Mouse (Mus musculus) forebrain, postnatal 0 days (tissue): ENCODE results near the gene Gm20662. TPM values are rescaled to one million over a fixed set of nuclear protein-coding genes. Genes with fewer than 3 reads are reported as not detected.
A peak's percentile ranks its signal among the peaks of the same experiment; 100 is the strongest.

Source experiments
- ATAC-seq: fragments of 200-750 bp; cut with Nextera tagmentation; 2 replicates; pipeline ENCODE4 v1.8.0; 2017; ENCODE audit warnings: mild to moderate bottlenecking, moderate library complexity
- DNase-seq: peaks from one replicate; pipeline ENCODE4 v3.0.0-alpha.2; 2015
- H3K27ac ChIP-seq: fragments of 300-500 bp; sonication (generic); 2 replicates; pipeline ENCODE4 v1.5.1; 2014; ENCODE audit warnings: low read depth, mild to moderate bottlenecking, antibody characterized with exemption, low read length, moderate library complexity, mixed read lengths
- H3K27me3 ChIP-seq: fragments of 300-500 bp; sonication (generic); 2 replicates; pipeline ENCODE4 v1.6.1; 2014; ENCODE audit warnings: mild to moderate bottlenecking, low read length, mixed read lengths; ENCODE audit not compliant: insufficient read depth
- H3K36me3 ChIP-seq: fragments of 300-500 bp; sonication (generic); 2 replicates; pipeline ENCODE4 v1.6.1; 2014; ENCODE audit warnings: mild to moderate bottlenecking, moderate library complexity; ENCODE audit not compliant: insufficient read depth
- H3K4me1 ChIP-seq: fragments of 300-500 bp; sonication (generic); 2 replicates; pipeline ENCODE4 v1.6.1; 2014; ENCODE audit warnings: antibody characterized with exemption; ENCODE audit not compliant: insufficient read depth
- H3K4me2 ChIP-seq: fragments of 300-500 bp; sonication (generic); 2 replicates; pipeline ENCODE4 v1.6.1; 2014; ENCODE audit warnings: low read depth, mild to moderate bottlenecking, moderate library complexity
- H3K4me3 ChIP-seq: fragments of 300-500 bp; sonication (generic); 2 replicates; pipeline ENCODE4 v1.5.1; 2014; ENCODE audit warnings: low read depth, low read length, mixed read lengths
- H3K9ac ChIP-seq: fragments of 300-500 bp; sonication (generic); 2 replicates; pipeline ENCODE4 v1.6.1; 2014; ENCODE audit warnings: mild to moderate bottlenecking
- H3K9me3 ChIP-seq: fragments of 300-500 bp; sonication (generic); 2 replicates; pipeline ENCODE4 v1.6.1; 2016; ENCODE audit warnings: low read length
- CTCF ChIP-seq: sonication (generic); IDR thresholded peaks from 2 replicates; pipeline ENCODE4 v1.5.1; 2016; ENCODE audit warnings: antibody characterized with exemption, control low read depth, low read depth
- WGBS: fragments of 180-500 bp; shearing (Covaris S2); extraction: QIAGEN DNeasy Blood & Tissue Kit; methylation state at CpG from one replicate; pipeline ENCODE4 v1.1.7; 2014; 5-methylcytosine and 5-hydroxymethylcytosine counted together
- polyA plus RNA-seq: library from polyadenylated mRNA; unstranded; fragments of >200 nt; fragmentation: Nextera tagmentation; extraction: Ambion mirVana; gene quantifications from 2 replicates; pipeline ENCODE4 v1.2.1, GENCODE M21; 2015
- total RNA-seq: library from RNA; depleted of rRNA; stranded (reverse); fragments of >200 nt; gene quantifications from 2 replicates; pipeline ENCODE4 v1.2.3, GENCODE M21; 2014

Gm20662 gene
- total and polyA plus RNA-seq, 2 experiments from 2014 or later = 7.9 TPM; not detected in 1

- TF ChIP-seq CTCF = no peak
These were observed 52.9 kb downstream of the Gm20662 start, which contains the start of gene Gmppb for GRCm38 (mm10) chr9:108049016-108049455. TSS of gene Gmppb (plus strand) at chr9:108049242.

GRCm38 (mm10) chr9:108049561-108050251 is 53.6 kb downstream of the Gm20662 start:
- Histone ChIP-seq H3K27me3 (no peaks in the 10 kb centered on the region), H3K4me2 (peak overlapping the region; percentile 61), H3K9me3 (no peaks in the 10 kb centered on the region), H3K4me3 (peak overlapping the region; percentile 81), H3K27ac (peak overlapping the region; percentile 24; the same call in 1 of the 2 replicates), H3K36me3 (peaks cover 57% of the 10 kb centered on the region), H3K9ac (peak overlapping the region; percentile 53), H3K4me1 (no peaks in the 10 kb centered on the region)
- ATAC-seq (no peak; the same call in 1 of the 2 replicates), DNase-seq (no peak)
- TF ChIP-seq CTCF = no peak
- WGBS = 46% methylated on average over 15 of the region's 15 CpGs

More at GRCm38 (mm10) chr9:108049016-108049455, 52.9 kb downstream of the Gm20662 start, which contains the start of gene Gmppb:
- ATAC-seq (peak; percentile 98), DNase-seq (peak; percentile 98)
- peaks cover 52% of the 10 kb centered on the region for H3K36me3 ChIP-seq
- H3K4me2 ChIP-seq = peak within 1 kb of the TSS; percentile 61
- under 1% methylated on average over 37 of the region's 39 CpGs for WGBS
- H3K9ac ChIP-seq = peak within 1 kb of the TSS; percentile 53
- no peaks in the 10 kb centered on the region for H3K4me1 ChIP-seq
- H3K4me3 ChIP-seq = peak within 1 kb of the TSS; percentile 81
- H3K27me3 ChIP-seq = no peaks in the 10 kb centered on the region
- H3K9me3 ChIP-seq = no peaks in the 10 kb centered on the region
- H3K27ac ChIP-seq = peak within 1 kb of the TSS; percentile 24; the same call in 1 of the 2 replicates

DNA sequence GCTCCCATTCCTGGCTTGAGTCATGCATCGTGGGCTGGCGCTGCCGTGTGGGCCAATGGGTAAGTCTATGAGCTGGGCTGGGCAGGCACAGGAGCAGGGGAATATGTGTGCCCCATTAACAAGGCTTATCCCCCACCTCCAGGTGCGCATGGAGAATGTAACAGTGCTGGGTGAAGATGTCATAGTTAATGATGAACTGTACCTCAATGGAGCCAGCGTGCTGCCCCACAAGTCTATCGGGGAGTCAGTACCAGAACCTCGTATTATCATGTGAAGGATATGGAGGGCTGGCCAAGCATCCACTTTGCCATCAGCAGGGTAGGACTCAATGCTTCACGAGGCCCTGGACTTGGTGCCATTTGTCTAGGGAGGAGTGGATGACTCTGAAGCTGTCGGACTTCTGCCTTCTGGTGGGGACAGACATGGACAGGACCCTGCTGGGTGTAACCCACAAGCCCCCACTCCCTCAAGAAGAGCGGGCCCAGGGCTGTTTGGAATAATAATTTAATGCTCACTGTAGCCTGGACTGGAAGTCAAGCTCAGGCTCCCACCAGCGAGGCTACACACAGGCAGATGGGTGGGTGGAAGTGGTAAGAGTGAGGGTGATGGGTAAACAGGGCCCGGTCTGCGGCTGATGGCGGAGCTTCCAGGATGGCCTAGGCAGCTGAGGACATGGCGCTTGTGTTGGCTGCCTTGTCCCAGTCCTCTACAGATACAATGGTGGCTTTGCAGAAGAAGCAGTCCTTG is 55.2 kb downstream of the Gm20662 start:
- Histone ChIP-seq H3K36me3 (peaks cover 57% of the 10 kb centered on the region), H3K9me3 (no peaks in the 10 kb centered on the region), H3K27me3 (no peaks in the 10 kb centered on the region), H3K4me3 (no peak overlapping the region), H3K4me1 (no peaks in the 10 kb centered on the region), H3K4me2 (no peak overlapping the region), H3K9ac (no peak overlapping the region), H3K27ac (no peak overlapping the region)
- TF ChIP-seq CTCF = no peak
- DNase-seq = no peak
- WGBS = 95% methylated on average over 15 of the region's 15 CpGs
- no peak for ATAC-seq

- peaks cover 57% of the 10 kb centered on the region for H3K36me3 ChIP-seq
- 81% methylated on average over 4 of the region's 4 CpGs for WGBS
These were observed 55.7 kb downstream of the Gm20662 start for GRCm38 (mm10) chr9:108051931-108052220.

DNA sequence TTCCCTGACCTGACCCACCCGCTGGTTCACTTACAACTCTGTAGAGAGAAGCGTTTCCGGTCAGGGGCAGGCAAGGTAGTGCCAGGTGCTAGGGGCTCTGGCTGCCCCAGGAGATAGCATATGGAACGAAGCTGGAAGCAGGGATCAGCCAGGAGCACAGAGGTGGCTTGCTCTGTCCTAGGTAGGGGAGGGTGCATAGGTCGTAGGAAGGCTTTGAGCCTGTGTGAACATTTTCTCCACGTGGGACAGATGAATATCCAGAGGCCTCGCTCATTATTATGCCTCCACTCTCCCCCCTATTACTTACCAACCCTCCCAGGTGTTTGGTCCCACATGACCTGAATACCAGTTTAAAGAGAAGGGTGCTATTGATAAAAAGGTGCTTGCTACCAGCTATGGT is 56.3 kb downstream of the Gm20662 start:
- ATAC-seq = no peak
- H3K9me3 ChIP-seq = no peaks in the 10 kb centered on the region
- no peaks in the 10 kb centered on the region for H3K4me1 ChIP-seq
- H3K27ac ChIP-seq = no peak overlapping the region
- H3K4me3 ChIP-seq = no peak overlapping the region
- WGBS = 79% methylated on average over 7 of the region's 7 CpGs
- no peak overlapping the region for H3K4me2 ChIP-seq
- TF ChIP-seq CTCF = no peak
- H3K9ac ChIP-seq = no peak overlapping the region
- no peaks in the 10 kb centered on the region for H3K27me3 ChIP-seq
- H3K36me3 ChIP-seq = peaks cover 57% of the 10 kb centered on the region
- no peak for DNase-seq

More at GRCm38 (mm10) chr9:108051931-108052220, 55.7 kb downstream of the Gm20662 start:
- no peak for ATAC-seq
- Histone ChIP-seq H3K4me3 (no peak overlapping the region), H3K27ac (no peak overlapping the region), H3K9ac (no peak overlapping the region), H3K9me3 (no peaks in the 10 kb centered on the region), H3K27me3 (no peaks in the 10 kb centered on the region), H3K4me1 (no peaks in the 10 kb centered on the region), H3K4me2 (no peak overlapping the region)
- DNase-seq = no peak
- TF ChIP-seq CTCF = no peak

- peak; percentile 94 for TF ChIP-seq CTCF
- Histone ChIP-seq H3K4me2 (peak within 1 kb of the TSS; percentile 27; the same call in 1 of the 2 replicates), H3K27ac (no peak within 1 kb of the TSS), H3K9me3 (no peaks in the 10 kb centered on the region), H3K36me3 (peaks cover 62% of the 10 kb centered on the region), H3K4me3 (no peak within 1 kb of the TSS), H3K9ac (no peak within 1 kb of the TSS), H3K27me3 (no peaks in the 10 kb centered on the region), H3K4me1 (no peaks in the 10 kb centered on the region)
- DNase-seq (peak; percentile 96), ATAC-seq (peak; percentile 47)
- WGBS = 58% methylated on average over 20 of the region's 20 CpGs
These were observed 56.9 kb downstream of the Gm20662 start, which contains the start of gene Amigo3 for GRCm38 (mm10) chr9:108052885-108053664. TSS of gene Amigo3 (plus strand) at chr9:108053159.
